Mouse (Mus musculus) limb, embryonic 10.5 days (tissue): Measurements from ENCODE around the gene Ahrr. TPM values are rescaled to one million over a fixed set of nuclear protein-coding genes. Genes with fewer than 3 reads are reported as not detected.

ENCODE experiments used
- DNase-seq: peaks from one replicate; pipeline ENCODE4 v3.0.0-alpha.2; 2017; ENCODE audit warnings: low spot score
- H3K27ac ChIP-seq: fragments of 300-500 bp; sonication (generic); 2 replicates; pipeline ENCODE4 v1.5.1; 2016; ENCODE audit warnings: mild to moderate bottlenecking
- H3K27me3 ChIP-seq: fragments of 300-500 bp; sonication (generic); 2 replicates; pipeline ENCODE4 v1.6.1; 2016; ENCODE audit warnings: low read depth, mild to moderate bottlenecking; ENCODE audit not compliant: poor library complexity, severe bottlenecking
- H3K36me3 ChIP-seq: fragments of 300-500 bp; sonication (generic); 2 replicates; pipeline ENCODE4 v1.6.1; 2016; ENCODE audit warnings: mild to moderate bottlenecking, moderate library complexity
- H3K4me1 ChIP-seq: fragments of 300-500 bp; sonication (generic); 2 replicates; pipeline ENCODE4 v1.6.1; 2016
- H3K4me3 ChIP-seq: fragments of 300-500 bp; sonication (generic); 2 replicates; pipeline ENCODE4 v1.5.1; 2016; ENCODE audit warnings: mild to moderate bottlenecking, moderate library complexity
- H3K9me3 ChIP-seq: fragments of 300-500 bp; sonication (generic); replicated peaks from 2 replicates; pipeline ENCODE4 v1.6.1; 2016; ENCODE audit warnings: mild to moderate bottlenecking
- WGBS: fragments of 180-500 bp; shearing (Covaris S2); methylation state at CpG from one replicate; pipeline ENCODE4 v1.1.7; 2016; 5-methylcytosine and 5-hydroxymethylcytosine counted together
- polyA plus RNA-seq: library from polyadenylated mRNA; unstranded; fragments of >200 nt; fragmentation: Nextera tagmentation; extraction: Ambion mirVana; gene quantifications from 2 replicates; pipeline ENCODE4 v1.2.1, GENCODE M21; 2016

Gene Ahrr
- polyA plus RNA-seq, 1 experiment from 2014 or later = 1.1 TPM

GRCm38 (mm10) chr13:74208317-74208985, 83.7 kb downstream of the Ahrr start, which contains the start of gene Exoc3:
Exoc3 (minus strand) TSS chr13:74208732.
- WGBS = under 1% methylated on average over 39 of the region's 39 CpGs
- Histone ChIP-seq H3K36me3 (peaks cover 27% of the 10 kb centered on the region), H3K4me3 (peak within 1 kb of the TSS; percentile 76), H3K27ac (peak within 1 kb of the TSS; percentile 87), H3K4me1 (peaks cover 13% of the 10 kb centered on the region), H3K27me3 (no peaks in the 10 kb centered on the region), H3K9me3 (no peaks in the 10 kb centered on the region)
- DNase-seq = peak; percentile 94

- Histone ChIP-seq H3K36me3 (peaks cover 65% of the 10 kb centered on the region), H3K9me3 (no peaks in the 10 kb centered on the region), H3K4me1 (no peaks in the 10 kb centered on the region), H3K27ac (no peak overlapping the region), H3K4me3 (no peak overlapping the region), H3K27me3 (no peaks in the 10 kb centered on the region)
- 89% methylated on average over 3 of the region's 3 CpGs for WGBS
- no peak for DNase-seq
Measured at GRCm38 (mm10) chr13:74196451-74196850, 95.7 kb downstream of the Ahrr start.

DNA sequence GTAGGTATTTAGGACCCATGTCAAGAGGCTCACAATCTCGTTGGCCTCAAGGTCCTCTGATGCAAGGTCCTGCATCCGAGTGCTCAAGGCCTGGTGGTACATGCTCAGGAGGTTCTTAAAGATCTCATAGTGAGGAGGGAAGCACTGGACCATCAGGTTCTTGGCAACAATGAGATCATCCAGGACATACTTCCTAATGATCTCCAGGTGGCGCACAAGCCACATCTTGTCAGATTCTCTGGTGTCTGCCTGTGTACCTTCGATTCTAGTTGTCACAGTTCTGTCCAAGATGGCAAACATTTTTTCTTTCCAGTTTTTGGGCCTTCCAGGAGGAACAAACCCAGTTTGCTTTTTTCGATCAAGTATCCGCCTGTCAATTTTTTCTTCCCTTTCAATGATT, 99.5 kb downstream of the Ahrr start:
- H3K27me3 ChIP-seq = no peaks in the 10 kb centered on the region
- no peaks in the 10 kb centered on the region for H3K4me1 ChIP-seq
- no peak for DNase-seq
- H3K9me3 ChIP-seq = no peaks in the 10 kb centered on the region
- WGBS = 86% methylated on average over 6 of the region's 6 CpGs
- peaks cover 80% of the 10 kb centered on the region for H3K36me3 ChIP-seq
- H3K4me3 ChIP-seq = no peak overlapping the region
- no peak overlapping the region for H3K27ac ChIP-seq

DNA sequence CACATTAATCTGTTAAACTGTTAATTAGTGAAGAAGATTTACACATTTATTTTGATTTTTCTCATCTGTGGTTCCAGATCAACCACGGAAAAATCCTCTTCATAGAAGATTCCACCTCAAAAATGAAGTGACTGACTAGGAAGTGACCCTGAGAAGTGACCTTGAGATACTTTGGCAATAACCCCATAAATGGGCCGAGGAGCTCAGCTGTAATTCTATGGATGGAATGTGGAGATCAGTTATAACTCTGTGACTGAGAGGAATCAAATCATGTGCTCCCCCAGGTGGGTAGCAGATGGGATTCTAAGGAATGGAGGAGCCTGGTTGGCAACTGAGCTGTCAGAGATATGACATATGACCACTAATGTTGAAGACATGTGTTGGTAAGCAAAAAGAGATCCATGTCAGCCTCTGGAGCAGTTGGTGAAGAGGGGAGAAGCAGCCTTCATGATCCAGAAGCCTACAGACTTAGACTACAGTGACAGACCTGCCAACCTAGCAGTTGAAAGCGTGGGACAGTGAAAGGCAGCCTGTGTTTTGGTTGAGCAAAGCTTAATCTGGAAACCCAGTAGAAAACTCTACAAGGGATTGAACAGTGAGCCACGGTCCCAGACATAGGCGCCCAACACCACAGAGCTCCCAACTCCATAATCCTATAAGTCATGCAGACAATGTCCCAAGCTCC, 109.0 kb downstream of the Ahrr start:
- H3K36me3 ChIP-seq = peaks cover 79% of the 10 kb centered on the region

GRCm38 (mm10) chr13:74172036-74172435, 120.1 kb downstream of the Ahrr start:
- Histone ChIP-seq H3K27me3 (no peaks in the 10 kb centered on the region), H3K4me1 (peaks cover 2% of the 10 kb centered on the region), H3K36me3 (peaks cover 70% of the 10 kb centered on the region), H3K4me3 (no peak overlapping the region), H3K27ac (no peak overlapping the region), H3K9me3 (no peaks in the 10 kb centered on the region)
- DNase-seq = no peak
- WGBS = 97% methylated on average over 5 of the region's 5 CpGs

More for the DNA sequence above, 109.0 kb downstream of the Ahrr start:
- Histone ChIP-seq H3K4me3 (no peak overlapping the region), H3K27ac (no peak overlapping the region), H3K9me3 (no peaks in the 10 kb centered on the region), H3K27me3 (no peaks in the 10 kb centered on the region), H3K4me1 (no peaks in the 10 kb centered on the region)
- 91% methylated on average over 5 of the region's 5 CpGs for WGBS
- no peak for DNase-seq

GRCm38 (mm10) chr13:74169446-74170164, 122.5 kb downstream of the Ahrr start:
- Histone ChIP-seq H3K27me3 (no peaks in the 10 kb centered on the region), H3K9me3 (no peaks in the 10 kb centered on the region), H3K4me1 (peaks cover 11% of the 10 kb centered on the region), H3K4me3 (no peak overlapping the region), H3K36me3 (peaks cover 51% of the 10 kb centered on the region), H3K27ac (no peak overlapping the region)
- DNase-seq = no peak
- 89% methylated on average over 10 of the region's 10 CpGs for WGBS

DNA sequence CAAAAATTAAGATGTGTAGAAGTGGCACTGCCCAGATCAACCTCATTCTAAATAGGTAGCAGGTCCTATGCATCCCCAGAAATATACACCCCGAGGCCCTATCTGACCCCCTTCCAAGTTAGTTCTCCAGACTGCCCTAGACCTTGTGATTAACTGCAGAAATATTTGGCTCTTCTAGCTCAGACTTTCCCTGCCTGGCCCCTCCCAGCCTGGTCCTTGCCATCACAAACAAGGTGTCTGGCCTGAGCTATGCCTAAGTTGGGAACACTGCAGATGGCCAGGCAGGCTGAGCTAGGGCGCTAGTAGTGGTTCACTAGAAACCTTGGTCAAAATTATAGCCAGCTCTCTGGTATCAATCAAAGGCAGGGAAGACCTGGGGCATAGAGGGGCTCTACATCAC, 124.6 kb downstream of the Ahrr start:
- Histone ChIP-seq H3K4me3 (no peak overlapping the region), H3K27ac (no peak overlapping the region), H3K27me3 (no peaks in the 10 kb centered on the region), H3K4me1 (peaks cover 11% of the 10 kb centered on the region), H3K9me3 (no peaks in the 10 kb centered on the region), H3K36me3 (peaks cover 31% of the 10 kb centered on the region)
- 80% methylated on average over 2 of the region's 2 CpGs for WGBS
- DNase-seq = no peak

DNA sequence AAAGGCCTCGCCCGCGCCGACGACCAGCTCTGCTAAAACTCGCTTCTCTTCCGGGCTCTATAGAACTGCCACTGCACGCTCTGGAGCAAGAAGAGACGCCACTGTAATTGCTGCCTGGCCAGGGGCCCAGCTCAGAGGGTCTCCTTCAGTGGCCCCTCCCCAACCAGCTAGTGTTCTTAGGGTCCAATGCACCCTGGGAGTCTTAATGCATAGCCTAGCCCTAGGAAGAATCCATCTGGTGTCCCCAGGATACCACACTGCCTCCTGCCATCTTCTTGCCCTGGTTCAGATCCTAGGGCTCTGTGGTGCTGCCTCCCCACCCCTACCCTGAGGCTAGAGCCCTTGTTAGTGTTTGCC, 125.1 kb downstream of the Ahrr start:
- H3K4me3 ChIP-seq = peak overlapping the region; percentile 57
- peak overlapping the region; percentile 68; the same call in 1 of the 2 replicates for H3K27ac ChIP-seq

GRCm38 (mm10) chr13:74166348-74167056, 125.6 kb downstream of the Ahrr start:
- Histone ChIP-seq H3K36me3 (peaks cover 22% of the 10 kb centered on the region), H3K27ac (peak overlapping the region; percentile 68; the same call in 1 of the 2 replicates), H3K4me1 (peaks cover 11% of the 10 kb centered on the region), H3K27me3 (no peaks in the 10 kb centered on the region), H3K9me3 (no peaks in the 10 kb centered on the region), H3K4me3 (peak overlapping the region; percentile 57)
- peak; percentile 47 for DNase-seq
- 9% methylated on average over 19 of the region's 19 CpGs for WGBS

More for the DNA sequence above, 125.1 kb downstream of the Ahrr start:
- WGBS = 9% methylated on average over 9 of the region's 9 CpGs
- no peak for DNase-seq
- Histone ChIP-seq H3K36me3 (peaks cover 27% of the 10 kb centered on the region), H3K9me3 (no peaks in the 10 kb centered on the region), H3K27me3 (no peaks in the 10 kb centered on the region), H3K4me1 (peaks cover 11% of the 10 kb centered on the region)

Other genes starting within 250 kb of the Ahrr start
- 21.2 and 27.7 TPM in 2 replicates for gene Cep72, start 230.0 kb downstream of the Ahrr start, polyA plus RNA-seq
- not detected in 2 replicates for gene Slc9a3, start 170.9 kb downstream of the Ahrr start, polyA plus RNA-seq
- gene Exoc3, start 83.6 kb downstream of the Ahrr start, polyA plus RNA-seq = 78.4 and 87.2 TPM in 2 replicates
- gene Pdcd6, start 25.2 kb upstream of the Ahrr start, polyA plus RNA-seq = 134 and 136 TPM in 2 replicates
- 257 and 263 TPM in 2 replicates for gene Sdha, start 57.9 kb upstream of the Ahrr start, polyA plus RNA-seq
- gene Ccdc127, start 58.0 kb upstream of the Ahrr start, polyA plus RNA-seq = 52.7 and 54.0 TPM in 2 replicates
- not detected in 2 replicates for gene Lrrc14b, start 71.7 kb upstream of the Ahrr start, polyA plus RNA-seq
- gene Zfp72, start 98.5 kb upstream of the Ahrr start, polyA plus RNA-seq = 5.0 and 5.9 TPM in 2 replicates
- 72.3 and 80.5 TPM in 2 replicates for gene Ftl1-ps1, start 107.4 kb upstream of the Ahrr start, polyA plus RNA-seq
- gene Zfp825, start 201.7 kb upstream of the Ahrr start, polyA plus RNA-seq = 21.2 and 27.1 TPM in 2 replicates